Mouse (Mus musculus): Measurements from ENCODE around the gene Gnpat. TPM values are rescaled to one million over a fixed set of nuclear protein-coding genes. Genes with fewer than 3 reads are reported as not detected.

The Gnpat gene
- 94.8 and 101 TPM in 2 replicates for polyA plus RNA-seq (2015; fragmentation: Nextera tagmentation; extraction: Ambion mirVana)

DNA sequence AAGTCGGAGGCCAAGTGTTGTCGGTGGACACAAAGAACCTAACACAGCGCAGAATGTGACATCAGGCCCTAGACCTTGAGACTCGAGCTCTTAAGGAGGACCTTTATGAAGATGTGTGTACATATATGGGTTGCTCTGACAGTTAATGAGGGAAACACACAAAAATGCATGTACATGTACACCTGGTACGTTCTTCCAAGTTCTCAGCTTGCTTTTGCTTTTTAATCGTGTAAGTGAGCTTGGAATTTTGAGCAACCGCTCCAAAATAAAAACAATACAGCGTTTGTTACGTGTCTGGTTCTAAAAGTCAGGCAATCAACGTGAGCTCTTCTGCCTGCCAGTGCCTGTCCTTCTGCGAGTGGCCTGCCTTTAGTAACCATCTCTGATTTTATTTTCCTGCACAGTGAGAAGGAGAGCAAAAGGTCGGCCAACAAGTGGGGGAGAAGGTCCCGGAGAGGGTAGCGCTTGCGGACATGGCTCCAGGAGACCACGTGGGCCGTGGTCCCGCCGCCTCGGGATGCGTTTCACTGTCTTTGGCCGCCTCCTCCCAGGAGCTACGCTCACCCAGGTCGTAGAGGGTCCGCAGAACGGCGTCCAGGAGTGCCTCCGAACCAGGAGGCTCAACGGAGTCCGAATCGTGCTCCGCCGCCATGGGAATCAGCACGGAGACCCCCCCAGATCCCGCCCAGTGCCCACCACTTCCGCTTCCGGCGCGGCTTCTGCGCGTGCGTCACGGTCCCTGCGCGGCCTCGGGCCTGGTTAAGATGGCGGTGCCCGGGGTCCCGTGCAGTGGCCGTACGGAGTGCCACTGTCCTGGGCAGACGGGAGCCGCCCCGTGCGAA, at the start of gene Gnpat, which contains the start of gene 2810004N23Rik:
Gene Gnpat, plus strand, starts transcription at position 713 of the 842 bp plus-strand sequence.
Gene 2810004N23Rik, minus strand, starts transcription at position 800 of the 842 bp plus-strand sequence.
- Histone ChIP-seq H3K27ac (replicated peaks) (peak within 1 kb of the TSS; percentile 85), H3K4me2 (peak within 1 kb of the TSS; percentile 77), H3K36me3 (peaks cover 40% of the 10 kb centered on the region), H3K9me3 (no peaks in the 10 kb centered on the region), H3K4me1 (peaks cover 72% of the 10 kb centered on the region), H3K9ac (peak within 1 kb of the TSS; percentile 95), H3K27me3 (replicated peaks) (no peaks in the 10 kb centered on the region), H3K4me3 (peak within 1 kb of the TSS; percentile 91)
- ATAC-seq (ENCODE audit: extremely low read depth, insufficient number of reproducible peaks, low FRiP score, low TSS enrichment) = peak; percentile 84
- WGBS = under 1% methylated on average over 55 of the region's 55 CpGs

DNA sequence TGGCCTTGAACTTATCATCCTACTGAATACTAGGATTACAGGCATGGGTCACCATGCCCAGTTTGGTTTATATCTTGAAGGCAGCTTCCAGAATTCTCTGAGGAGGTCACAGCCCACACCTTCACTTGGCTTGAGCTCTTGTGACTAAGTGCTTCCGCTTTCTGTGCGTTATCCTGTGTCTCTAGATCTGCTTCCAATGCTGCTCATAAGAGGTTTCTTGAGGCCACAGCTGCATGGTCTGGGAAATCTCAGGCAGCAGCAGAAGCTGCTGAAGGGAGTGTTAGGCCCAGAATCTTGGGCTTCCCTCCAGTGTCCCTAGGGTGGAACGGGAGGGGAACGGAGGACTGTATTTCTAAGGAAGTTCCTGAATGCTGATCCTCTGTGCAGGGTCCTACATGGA, 49.5 kb upstream of the Gnpat start:
- WGBS = 48% methylated on average over 4 of the region's 4 CpGs
- Histone ChIP-seq H3K27ac (replicated peaks) (no peak overlapping the region), H3K36me3 (no peaks in the 10 kb centered on the region), H3K4me3 (no peak overlapping the region), H3K9me3 (peaks cover 17% of the 10 kb centered on the region), H3K27me3 (replicated peaks) (no peaks in the 10 kb centered on the region), H3K4me2 (no peak overlapping the region), H3K4me1 (no peaks in the 10 kb centered on the region), H3K9ac (no peak overlapping the region)
- no peak for ATAC-seq (ENCODE audit: extremely low read depth, insufficient number of reproducible peaks, low FRiP score, low TSS enrichment)

DNA sequence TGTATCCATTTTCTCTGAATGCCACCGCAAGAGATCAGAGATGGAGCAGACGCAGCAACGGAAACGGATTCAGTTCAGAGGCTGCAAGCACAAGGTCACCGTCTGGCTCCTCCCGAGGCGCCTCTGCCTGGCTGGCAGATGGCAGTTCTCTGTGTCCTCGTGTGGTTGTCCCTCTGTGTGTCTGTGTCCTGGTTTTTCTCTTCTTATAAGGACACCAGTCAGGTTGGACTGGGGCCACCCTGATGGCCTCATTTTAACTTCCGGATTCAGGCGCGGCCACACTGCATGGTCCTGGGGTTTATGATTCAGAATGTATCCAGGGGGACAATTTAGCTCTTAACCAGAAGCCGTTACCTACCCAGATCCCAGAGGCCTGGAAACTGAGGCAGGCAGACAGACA, 47.0 kb upstream of the Gnpat start:
- H3K4me2 ChIP-seq = no peak overlapping the region
- 0 out of 2 replicates have a peak, but pooled peaks cover under 1% of the 10 kb centered on the region for H3K27me3 ChIP-seq (replicated peaks)

DNA sequence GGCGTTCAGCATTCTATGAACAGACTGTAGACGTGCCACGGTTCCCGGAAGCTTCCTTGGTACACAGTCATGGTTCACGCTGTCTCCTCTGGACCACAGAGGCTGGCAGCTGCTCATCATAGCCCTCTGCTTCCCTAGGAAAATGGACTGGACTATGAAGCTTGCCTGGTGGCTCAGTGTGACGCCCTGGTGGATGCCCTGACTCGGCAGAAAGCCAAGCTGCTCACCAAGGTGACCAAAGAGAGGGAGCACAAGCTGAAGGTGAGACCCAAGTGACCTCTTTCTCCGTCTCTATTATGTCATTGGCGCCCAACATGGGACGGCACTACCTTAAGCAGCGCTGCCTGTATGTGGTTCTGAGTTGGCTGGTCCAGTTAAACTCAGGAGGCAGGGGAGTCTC, 46.0 kb upstream of the Gnpat start:
- no peaks in the 10 kb centered on the region for H3K36me3 ChIP-seq
- peaks cover 5% of the 10 kb centered on the region; the same call in 1 of the 2 replicates for H3K4me1 ChIP-seq
- H3K9ac ChIP-seq = no peak overlapping the region
- 85% methylated on average over 11 of the region's 11 CpGs for WGBS
- ATAC-seq (ENCODE audit: extremely low read depth, insufficient number of reproducible peaks, low FRiP score, low TSS enrichment) = no peak
- no peak overlapping the region for H3K4me2 ChIP-seq
- H3K27me3 ChIP-seq (replicated peaks) = 0 out of 2 replicates have a peak, but pooled peaks cover 9% of the 10 kb centered on the region
- H3K4me3 ChIP-seq = no peak overlapping the region
- peaks cover 17% of the 10 kb centered on the region for H3K9me3 ChIP-seq
- no peak overlapping the region for H3K27ac ChIP-seq (replicated peaks)

More for the DNA sequence above, 47.0 kb upstream of the Gnpat start:
- no peak overlapping the region for H3K9ac ChIP-seq
- H3K36me3 ChIP-seq = no peaks in the 10 kb centered on the region
- WGBS = 78% methylated on average over 12 of the region's 12 CpGs
- H3K9me3 ChIP-seq = peaks cover 17% of the 10 kb centered on the region
- H3K27ac ChIP-seq (replicated peaks) = no peak overlapping the region
- H3K4me1 ChIP-seq = peaks cover 5% of the 10 kb centered on the region; the same call in 1 of the 2 replicates
- ATAC-seq (ENCODE audit: extremely low read depth, insufficient number of reproducible peaks, low FRiP score, low TSS enrichment) = no peak
- no peak overlapping the region for H3K4me3 ChIP-seq

DNA sequence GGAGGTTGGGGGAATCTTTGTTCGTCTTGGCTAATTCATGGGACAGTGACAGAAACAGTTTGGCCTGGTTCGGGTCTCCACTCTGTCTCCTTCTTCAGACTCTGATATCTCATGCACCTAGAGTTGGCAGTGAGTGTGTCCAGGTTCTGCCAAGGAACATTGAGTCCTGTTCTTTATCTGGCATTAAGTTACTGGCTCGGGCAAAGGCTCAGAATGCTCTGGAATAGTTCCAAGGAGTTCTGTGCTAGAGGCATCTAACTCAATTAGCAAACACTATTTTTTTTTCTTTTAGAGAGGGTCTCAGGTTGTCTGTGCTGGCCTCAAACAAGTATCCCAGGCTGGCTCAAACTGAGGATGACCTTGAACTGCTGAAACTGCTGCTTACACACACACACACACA, 45.5 kb upstream of the Gnpat start:
- Histone ChIP-seq H3K4me3 (no peak overlapping the region), H3K27me3 (replicated peaks) (0 out of 2 replicates have a peak, but pooled peaks cover 9% of the 10 kb centered on the region), H3K9ac (no peak overlapping the region), H3K4me2 (no peak overlapping the region), H3K9me3 (peaks cover 17% of the 10 kb centered on the region), H3K36me3 (no peaks in the 10 kb centered on the region), H3K27ac (replicated peaks) (no peak overlapping the region), H3K4me1 (peaks cover 5% of the 10 kb centered on the region; the same call in 1 of the 2 replicates)
- ATAC-seq (ENCODE audit: extremely low read depth, insufficient number of reproducible peaks, low FRiP score, low TSS enrichment) = no peak
- 71% methylated on average over 3 of the region's 3 CpGs for WGBS

DNA sequence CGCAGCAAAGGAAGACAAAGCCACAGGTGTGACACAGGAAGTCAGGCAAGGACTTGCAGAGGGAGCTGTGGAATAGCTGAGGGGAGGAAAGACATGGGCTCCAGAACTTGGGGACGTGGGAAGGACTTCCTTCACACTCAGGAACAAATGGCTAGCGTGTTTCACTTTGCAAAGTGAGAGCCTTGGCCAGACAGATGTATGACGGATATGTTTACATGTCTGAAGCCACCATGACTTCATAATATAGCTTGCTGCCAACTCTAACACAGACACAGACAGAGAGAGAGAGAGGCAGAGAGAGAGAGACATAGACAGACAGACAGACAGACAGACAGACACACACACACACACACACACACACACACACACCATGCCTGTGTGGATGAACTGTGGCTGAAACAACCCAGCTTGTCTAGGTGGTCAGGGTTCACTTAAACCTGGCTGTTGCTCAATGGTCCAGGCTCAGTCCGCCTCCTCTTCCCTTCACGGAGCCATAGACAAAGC, 43.2 kb upstream of the Gnpat start:
- H3K27me3 ChIP-seq (replicated peaks) = peaks cover 16% of the 10 kb centered on the region; the same call in 1 of the 2 replicates
- peaks cover 17% of the 10 kb centered on the region for H3K9me3 ChIP-seq
- no peak overlapping the region for H3K4me2 ChIP-seq
- H3K36me3 ChIP-seq = no peaks in the 10 kb centered on the region
- H3K4me3 ChIP-seq = no peak overlapping the region
- H3K27ac ChIP-seq (replicated peaks) = no peak overlapping the region
- ATAC-seq (ENCODE audit: extremely low read depth, insufficient number of reproducible peaks, low FRiP score, low TSS enrichment) = no peak
- H3K9ac ChIP-seq = no peak overlapping the region
- WGBS = 65% methylated on average over 6 of the region's 6 CpGs
- H3K4me1 ChIP-seq = peaks cover 5% of the 10 kb centered on the region; the same call in 1 of the 2 replicates

DNA sequence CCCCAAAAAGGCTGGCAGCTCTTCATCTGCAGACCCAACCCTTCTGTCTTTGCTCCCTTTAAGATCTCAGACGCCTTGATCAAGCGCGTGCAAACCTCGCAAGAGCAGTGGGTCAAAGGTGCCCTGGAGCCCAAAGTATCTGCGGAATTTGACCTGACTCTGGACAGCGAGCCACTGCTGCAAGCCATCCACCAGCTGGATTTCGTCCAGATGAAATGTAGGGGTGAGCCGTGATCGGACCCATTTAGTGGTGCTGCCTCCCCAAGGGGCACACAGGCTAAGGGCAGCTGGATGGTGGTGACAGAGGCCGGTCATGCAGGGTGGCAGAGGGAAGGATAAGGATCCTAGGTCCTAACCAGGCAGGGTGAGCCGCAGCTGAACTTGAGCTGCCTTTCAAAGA, 42.7 kb upstream of the Gnpat start:
- H3K4me2 ChIP-seq = no peak overlapping the region
- no peak overlapping the region for H3K27ac ChIP-seq (replicated peaks)
- H3K4me1 ChIP-seq = peaks cover 5% of the 10 kb centered on the region; the same call in 1 of the 2 replicates
- peaks cover 16% of the 10 kb centered on the region; the same call in 1 of the 2 replicates for H3K27me3 ChIP-seq (replicated peaks)
- H3K9ac ChIP-seq = no peak overlapping the region
- no peak overlapping the region for H3K4me3 ChIP-seq
- H3K36me3 ChIP-seq = no peaks in the 10 kb centered on the region
- ATAC-seq (ENCODE audit: extremely low read depth, insufficient number of reproducible peaks, low FRiP score, low TSS enrichment) = no peak
- peaks cover 17% of the 10 kb centered on the region for H3K9me3 ChIP-seq
- WGBS = 34% methylated on average over 11 of the region's 11 CpGs

DNA sequence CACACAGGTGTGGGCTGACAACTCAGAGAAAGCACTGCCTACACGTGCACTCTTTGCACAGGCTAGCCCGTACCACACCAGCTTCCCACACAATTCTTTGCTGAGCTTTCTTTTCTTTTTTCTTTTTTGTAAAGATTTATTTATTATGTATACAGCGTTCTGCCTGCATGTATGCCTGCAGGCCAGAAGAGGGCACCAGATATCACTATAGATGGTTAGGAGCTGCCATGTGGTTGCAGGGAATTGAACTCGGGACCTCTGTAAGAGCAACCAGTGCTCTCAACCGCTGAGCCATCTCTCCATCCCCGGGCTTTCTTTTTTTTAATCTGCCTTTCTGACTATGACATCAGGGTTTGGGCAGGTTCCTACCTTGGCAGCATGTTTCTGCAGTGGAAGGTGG, 39.3 kb upstream of the Gnpat start:
- WGBS = 70% methylated on average over 6 of the region's 6 CpGs
- no peak for ATAC-seq (ENCODE audit: extremely low read depth, insufficient number of reproducible peaks, low FRiP score, low TSS enrichment)
- Histone ChIP-seq H3K27ac (replicated peaks) (no peak overlapping the region), H3K9me3 (no peaks in the 10 kb centered on the region), H3K36me3 (no peaks in the 10 kb centered on the region), H3K9ac (no peak overlapping the region), H3K27me3 (replicated peaks) (peaks cover 38% of the 10 kb centered on the region; the same call in 1 of the 2 replicates), H3K4me1 (peaks cover 12% of the 10 kb centered on the region), H3K4me2 (no peak overlapping the region), H3K4me3 (no peak overlapping the region)

DNA sequence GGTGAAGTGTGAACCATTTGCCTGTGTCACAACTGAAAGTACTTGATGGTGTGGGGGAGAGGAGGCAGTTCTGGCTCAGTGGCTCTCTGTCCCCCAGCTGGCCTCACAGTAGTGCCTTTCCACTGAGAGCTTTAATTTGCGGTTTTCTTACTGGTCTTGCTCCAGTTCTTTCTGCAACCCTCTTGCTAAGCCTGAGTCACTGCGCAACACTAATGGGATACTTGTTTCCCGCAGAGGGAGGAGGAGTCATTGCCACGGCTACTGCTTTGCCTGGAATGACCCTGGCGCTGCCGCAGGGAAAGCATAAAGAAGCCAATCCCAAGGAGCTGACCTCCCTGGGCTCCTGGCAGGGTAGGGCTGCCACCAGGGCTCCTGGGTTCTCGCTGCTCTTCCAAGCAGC, 36.2 kb upstream of the Gnpat start:
- H3K27ac ChIP-seq (replicated peaks) = no peak overlapping the region
- 35% methylated on average over 7 of the region's 7 CpGs for WGBS
- H3K4me3 ChIP-seq = no peak overlapping the region
- peaks cover 6% of the 10 kb centered on the region for H3K4me1 ChIP-seq
- peak overlapping the region; percentile 24; the same call in 1 of the 2 replicates for H3K9ac ChIP-seq
- no peaks in the 10 kb centered on the region for H3K9me3 ChIP-seq
- no peaks in the 10 kb centered on the region for H3K36me3 ChIP-seq
- ATAC-seq (ENCODE audit: extremely low read depth, insufficient number of reproducible peaks, low FRiP score, low TSS enrichment) = no peak
- no peak overlapping the region for H3K4me2 ChIP-seq
- H3K27me3 ChIP-seq (replicated peaks) = peaks cover 37% of the 10 kb centered on the region; the same call in 1 of the 2 replicates

DNA sequence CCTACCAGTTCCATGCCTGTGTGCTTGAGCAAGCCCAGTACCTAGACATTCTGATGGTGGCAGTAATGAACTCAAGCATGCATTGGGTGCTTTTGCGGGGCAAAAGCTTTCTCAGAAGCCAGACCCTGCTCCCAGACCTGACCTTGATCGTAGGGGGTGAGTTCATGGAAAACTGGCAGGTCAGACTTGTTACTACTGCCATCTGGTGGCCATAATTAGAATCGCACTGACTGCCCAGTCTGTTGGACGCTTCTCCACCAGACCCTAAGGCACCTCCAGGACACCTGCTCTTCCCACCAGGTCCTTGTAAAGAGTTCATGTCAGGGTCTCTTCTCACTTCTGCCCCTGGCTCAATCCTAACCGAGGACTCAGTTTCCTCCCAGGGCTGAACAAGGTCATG, 35.4 kb upstream of the Gnpat start:
- Histone ChIP-seq H3K4me3 (no peak overlapping the region), H3K4me2 (no peak overlapping the region), H3K27me3 (replicated peaks) (peaks cover 35% of the 10 kb centered on the region; the same call in 1 of the 2 replicates), H3K4me1 (peaks cover 10% of the 10 kb centered on the region), H3K9me3 (no peaks in the 10 kb centered on the region), H3K27ac (replicated peaks) (no peak overlapping the region), H3K9ac (no peak overlapping the region), H3K36me3 (no peaks in the 10 kb centered on the region)
- ATAC-seq (ENCODE audit: extremely low read depth, insufficient number of reproducible peaks, low FRiP score, low TSS enrichment) = no peak
- 2% methylated on average over 5 of the region's 5 CpGs for WGBS

DNA sequence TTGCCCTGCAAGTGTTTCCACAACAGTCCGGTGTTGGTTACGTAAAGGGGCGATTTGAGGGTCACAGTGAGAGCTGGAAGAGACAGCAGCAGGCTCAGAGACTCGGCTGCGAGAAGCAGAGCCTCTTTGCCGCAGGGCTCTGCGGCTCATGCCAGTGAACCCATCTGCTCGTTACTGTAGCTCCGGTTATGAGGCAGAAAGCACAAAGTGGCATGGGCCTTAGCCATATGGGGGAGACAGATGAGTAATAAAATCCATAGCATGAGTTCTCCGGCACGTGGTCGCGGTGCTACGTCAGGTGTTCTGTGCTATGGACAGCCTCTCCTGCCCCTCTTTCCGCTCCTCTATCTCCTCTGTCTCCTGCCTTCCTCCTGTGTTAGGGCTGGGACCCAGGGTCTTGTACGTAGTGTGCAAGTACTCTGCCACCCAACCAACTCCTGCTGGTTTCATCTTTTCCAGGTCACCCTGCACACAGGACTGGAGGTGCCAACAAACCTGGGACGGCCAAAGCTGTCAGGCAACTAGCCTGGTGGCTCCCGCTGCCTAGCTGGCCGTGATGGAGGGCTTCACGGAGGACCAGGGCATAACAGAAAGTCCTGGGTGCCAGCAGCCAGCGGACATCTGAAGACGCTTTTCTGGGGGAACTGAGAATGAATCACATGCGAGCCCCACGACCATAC, 34.1 kb upstream of the Gnpat start:
- ATAC-seq (ENCODE audit: extremely low read depth, insufficient number of reproducible peaks, low FRiP score, low TSS enrichment) = no peak
- H3K4me3 ChIP-seq = no peak overlapping the region
- no peak overlapping the region for H3K27ac ChIP-seq (replicated peaks)
- peaks cover 28% of the 10 kb centered on the region; the same call in 1 of the 2 replicates for H3K27me3 ChIP-seq (replicated peaks)
- H3K4me2 ChIP-seq = no peak overlapping the region
- WGBS = 77% methylated on average over 24 of the region's 24 CpGs
- no peaks in the 10 kb centered on the region for H3K9me3 ChIP-seq
- H3K36me3 ChIP-seq = no peaks in the 10 kb centered on the region
- no peak overlapping the region for H3K9ac ChIP-seq
- H3K4me1 ChIP-seq = peaks cover 19% of the 10 kb centered on the region

All from heart, embryonic 13.5 days (tissue).